Mouse (Mus musculus): ENCODE data around the gene Smim1. TPM values are rescaled to one million over a fixed set of nuclear protein-coding genes. Genes with fewer than 3 reads are reported as not detected.

Smim1 gene
- 64.6 and 77.0 TPM in 2 replicates for polyA plus RNA-seq (2016; fragmentation: Nextera tagmentation; extraction: Ambion mirVana)

DNA sequence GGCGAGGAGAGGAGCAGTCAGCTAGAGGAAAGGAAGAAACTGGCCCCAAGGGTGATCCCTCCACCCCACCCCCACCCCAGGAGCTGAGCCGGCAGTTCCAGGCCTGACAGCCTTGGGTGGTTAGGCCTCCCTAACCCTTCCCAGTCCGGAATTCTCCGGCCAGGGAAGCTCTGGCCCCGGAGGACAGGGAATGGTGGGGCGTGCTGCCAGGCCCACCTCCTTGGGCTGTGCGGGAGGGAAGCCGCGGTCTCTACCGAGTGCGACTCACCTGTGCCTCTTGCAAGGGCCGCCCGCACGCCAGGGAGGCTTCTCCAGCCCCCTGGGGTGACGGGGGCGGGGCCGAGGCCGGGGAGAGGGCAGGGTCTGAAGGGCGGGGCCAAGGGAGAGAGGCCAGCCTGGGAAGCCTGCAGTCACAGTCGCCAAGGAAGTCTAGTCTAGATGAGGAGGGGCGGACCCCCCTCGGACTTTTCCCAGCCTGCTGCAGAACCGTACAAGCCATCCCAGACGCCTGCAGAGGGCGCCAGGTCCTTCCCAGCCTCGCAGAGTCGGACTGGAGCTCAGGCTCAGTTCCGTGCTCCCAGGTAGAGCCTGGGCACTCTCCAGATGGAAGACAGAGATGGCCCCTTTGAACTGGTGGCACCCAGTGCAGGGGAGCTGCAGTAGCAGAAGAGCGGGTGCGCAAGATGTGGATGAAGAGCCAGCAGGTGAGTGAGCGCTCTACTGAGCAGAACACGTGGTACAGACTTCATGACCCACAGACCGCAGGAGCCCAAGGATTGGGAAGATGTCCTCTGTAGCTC is at the start of gene Smim1:
Gene Smim1 (minus strand): TSS at position 590 of the 800 bp plus-strand sequence.
- peaks cover 23% of the 10 kb centered on the region for H3K36me3 ChIP-seq
- H3K4me2 ChIP-seq, result peak within 1 kb of the TSS; percentile 87
- peak within 1 kb of the TSS; percentile 71 for H3K27ac ChIP-seq (ENCODE audit: poor library complexity, severe bottlenecking)
- peak within 1 kb of the TSS; percentile 80 for H3K9ac ChIP-seq
- peaks cover 47% of the 10 kb centered on the region for H3K4me1 ChIP-seq (replicated peaks)
- no peaks in the 10 kb centered on the region for H3K9me3 ChIP-seq (replicated peaks)
- peaks cover 5% of the 10 kb centered on the region; the same call in 1 of the 2 replicates for H3K27me3 ChIP-seq (replicated peaks)
- peak; percentile 68 for ATAC-seq (ENCODE audit: insufficient number of reproducible peaks, low FRiP score)
- WGBS, result 1% methylated on average over 30 of the region's 33 CpGs
- H3K4me3 ChIP-seq, result peak within 1 kb of the TSS; percentile 56

DNA sequence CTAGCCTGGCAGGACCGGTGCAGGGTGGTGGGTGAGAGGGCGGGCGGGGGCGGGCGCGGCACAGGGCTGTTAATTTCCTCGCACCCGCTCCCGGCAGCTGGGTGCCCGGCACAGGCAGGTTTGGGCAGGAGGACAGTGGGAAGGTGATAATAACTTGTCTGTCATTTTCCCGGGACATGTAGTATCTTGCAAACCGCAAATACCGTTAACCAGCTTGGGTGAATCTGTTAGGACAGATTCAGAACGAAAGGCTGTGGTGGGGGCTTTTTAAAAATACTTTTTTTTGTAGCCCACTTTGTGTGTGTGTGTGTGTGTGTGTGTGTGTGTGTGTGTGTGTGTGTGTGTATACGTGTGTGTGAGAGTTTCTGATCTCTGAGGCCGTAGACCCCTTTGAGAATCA is 45.9 kb upstream of the Smim1 start:
- H3K9me3 ChIP-seq (replicated peaks), result no peaks in the 10 kb centered on the region
- H3K4me2 ChIP-seq, result no peak overlapping the region
- ATAC-seq (ENCODE audit: insufficient number of reproducible peaks, low FRiP score), result no peak
- no peaks in the 10 kb centered on the region for H3K36me3 ChIP-seq
- no peak overlapping the region for H3K27ac ChIP-seq (ENCODE audit: poor library complexity, severe bottlenecking)
- H3K9ac ChIP-seq, result no peak overlapping the region
- WGBS, result 15% methylated on average over 16 of the region's 16 CpGs
- H3K4me1 ChIP-seq (replicated peaks), result no peaks in the 10 kb centered on the region
- H3K4me3 ChIP-seq, result no peak overlapping the region
- H3K27me3 ChIP-seq (replicated peaks), result peaks cover 72% of the 10 kb centered on the region

DNA sequence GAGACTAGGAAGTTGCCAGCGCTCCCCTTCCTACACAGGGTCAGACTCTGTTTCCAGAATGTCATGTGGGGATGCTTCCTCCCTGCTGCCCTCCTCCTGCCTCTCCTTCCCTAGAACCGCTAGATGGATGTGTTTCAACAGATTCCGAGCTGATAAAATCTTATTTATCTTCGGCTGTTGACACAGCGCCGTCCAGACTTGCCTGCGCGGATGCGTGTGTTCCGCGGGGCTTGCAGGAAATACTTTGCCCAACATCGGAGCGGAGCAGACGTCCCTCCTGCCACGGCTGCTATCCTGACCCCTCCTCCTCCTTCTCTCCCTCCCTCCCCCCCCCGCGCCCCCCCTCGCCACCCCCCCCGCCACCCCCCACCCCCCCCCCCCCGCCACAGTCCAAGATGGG is 45.5 kb upstream of the Smim1 start:
- H3K9me3 ChIP-seq (replicated peaks), result no peaks in the 10 kb centered on the region
- no peak overlapping the region for H3K27ac ChIP-seq (ENCODE audit: poor library complexity, severe bottlenecking)
- H3K4me3 ChIP-seq, result no peak overlapping the region
- H3K4me2 ChIP-seq, result no peak overlapping the region
- 2% methylated on average over 15 of the region's 20 CpGs for WGBS
- no peak for ATAC-seq (ENCODE audit: insufficient number of reproducible peaks, low FRiP score)
- no peak overlapping the region for H3K9ac ChIP-seq
- H3K4me1 ChIP-seq (replicated peaks), result no peaks in the 10 kb centered on the region
- no peaks in the 10 kb centered on the region for H3K36me3 ChIP-seq
- H3K27me3 ChIP-seq (replicated peaks), result peaks cover 68% of the 10 kb centered on the region

DNA sequence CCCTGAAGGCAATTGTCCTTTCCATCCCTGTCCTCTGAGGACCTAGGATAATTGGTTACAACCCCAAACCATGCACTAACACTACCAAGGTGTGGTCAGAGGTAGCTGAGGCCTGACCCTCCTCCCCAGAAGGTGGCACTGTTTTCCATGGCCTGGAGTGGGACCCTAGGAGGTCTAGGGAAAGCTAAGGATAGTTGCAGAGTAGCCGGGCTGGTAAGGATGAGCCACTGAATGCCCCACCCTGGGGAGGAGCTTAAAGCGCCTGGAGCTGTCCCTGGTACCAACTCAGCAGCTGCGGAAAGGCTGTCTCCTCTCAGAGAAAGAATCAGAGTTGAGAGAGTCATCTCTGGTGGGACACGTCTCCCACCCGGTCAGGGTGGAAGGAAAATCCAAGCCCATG is 44.9 kb upstream of the Smim1 start:
- H3K9me3 ChIP-seq (replicated peaks), result no peaks in the 10 kb centered on the region
- H3K27me3 ChIP-seq (replicated peaks), result peaks cover 63% of the 10 kb centered on the region
- no peaks in the 10 kb centered on the region for H3K4me1 ChIP-seq (replicated peaks)
- no peak overlapping the region for H3K4me3 ChIP-seq
- no peak overlapping the region for H3K9ac ChIP-seq
- no peak overlapping the region for H3K27ac ChIP-seq (ENCODE audit: poor library complexity, severe bottlenecking)
- no peaks in the 10 kb centered on the region for H3K36me3 ChIP-seq
- no peak overlapping the region for H3K4me2 ChIP-seq
- ATAC-seq (ENCODE audit: insufficient number of reproducible peaks, low FRiP score), result no peak; the same call in 1 of the 2 replicates
- under 1% methylated on average over 5 of the region's 5 CpGs for WGBS

DNA sequence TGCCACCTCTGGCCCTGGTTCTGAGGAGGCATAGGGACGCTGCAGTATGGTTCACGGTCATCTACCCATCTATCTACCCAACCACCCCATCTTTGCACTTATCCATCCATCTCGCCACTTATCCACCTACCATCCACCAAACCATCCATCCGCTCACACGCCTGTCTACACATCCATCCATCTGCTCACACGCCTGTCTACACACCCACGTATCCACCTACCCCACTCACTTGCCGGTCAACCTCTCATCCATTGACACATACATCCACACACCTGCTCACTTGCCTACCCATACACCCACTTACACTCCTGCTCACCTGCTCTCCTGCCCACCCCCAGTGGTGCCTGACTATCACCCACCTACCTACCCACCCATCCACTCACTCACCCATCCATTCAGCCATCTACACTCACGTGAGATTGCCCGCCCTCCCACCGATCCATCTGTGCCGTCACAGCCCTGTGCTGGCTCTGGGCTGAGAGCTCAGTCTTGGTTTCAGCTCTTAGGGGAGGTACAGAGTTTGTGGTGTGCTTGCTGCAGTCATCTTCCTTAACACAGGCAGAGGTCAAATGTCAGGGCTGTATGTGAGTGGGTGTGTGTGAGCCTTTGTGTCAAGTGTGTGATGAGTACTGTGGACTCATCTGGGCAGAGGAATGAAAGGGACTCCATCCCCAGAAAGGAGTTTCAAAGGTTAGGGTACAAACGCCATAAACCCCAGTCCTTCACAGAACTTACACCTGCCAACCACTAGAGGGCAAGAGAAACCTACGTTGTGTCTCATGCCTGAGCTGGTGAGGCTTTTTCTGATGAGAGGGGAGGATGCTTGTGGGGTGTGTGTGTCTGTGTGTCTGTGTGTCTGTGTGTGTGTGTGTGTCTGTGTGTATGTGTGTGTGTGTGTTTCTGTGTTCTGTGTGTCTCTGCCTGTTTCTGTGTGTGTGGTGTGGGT is 39.1 kb upstream of the Smim1 start:
- no peak overlapping the region for H3K27ac ChIP-seq (ENCODE audit: poor library complexity, severe bottlenecking)
- H3K4me2 ChIP-seq, result no peak overlapping the region
- H3K9ac ChIP-seq, result 0 out of 2 replicates have a peak overlapping the region, but pooled peaks have one; percentile 25
- H3K4me1 ChIP-seq (replicated peaks), result no peaks in the 10 kb centered on the region
- no peak overlapping the region for H3K4me3 ChIP-seq
- no peaks in the 10 kb centered on the region for H3K9me3 ChIP-seq (replicated peaks)
- WGBS, result 56% methylated on average over 14 of the region's 14 CpGs
- peaks cover 44% of the 10 kb centered on the region for H3K27me3 ChIP-seq (replicated peaks)
- H3K36me3 ChIP-seq, result no peaks in the 10 kb centered on the region
- no peak for ATAC-seq (ENCODE audit: insufficient number of reproducible peaks, low FRiP score)

DNA sequence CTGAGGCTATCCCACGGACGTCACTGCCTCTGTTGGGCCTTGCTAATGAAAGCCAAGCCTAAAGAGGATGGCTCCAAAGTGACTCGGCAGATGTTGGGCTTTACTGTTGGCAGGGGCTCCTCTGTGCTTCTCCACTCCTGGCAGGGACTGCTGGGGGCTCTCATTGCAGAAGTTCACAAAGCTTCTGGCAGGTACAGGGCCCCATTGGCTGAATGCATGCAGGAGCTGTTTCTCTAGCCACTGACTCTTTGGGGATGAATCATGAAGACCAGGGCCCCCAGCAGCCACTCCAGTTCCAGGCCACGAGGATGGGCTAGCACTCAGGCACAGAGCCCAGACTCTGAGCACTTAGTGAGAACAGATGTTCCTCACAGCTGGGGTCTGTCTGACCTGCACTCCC is 31.7 kb upstream of the Smim1 start:
- H3K9ac ChIP-seq, result no peak overlapping the region

DNA sequence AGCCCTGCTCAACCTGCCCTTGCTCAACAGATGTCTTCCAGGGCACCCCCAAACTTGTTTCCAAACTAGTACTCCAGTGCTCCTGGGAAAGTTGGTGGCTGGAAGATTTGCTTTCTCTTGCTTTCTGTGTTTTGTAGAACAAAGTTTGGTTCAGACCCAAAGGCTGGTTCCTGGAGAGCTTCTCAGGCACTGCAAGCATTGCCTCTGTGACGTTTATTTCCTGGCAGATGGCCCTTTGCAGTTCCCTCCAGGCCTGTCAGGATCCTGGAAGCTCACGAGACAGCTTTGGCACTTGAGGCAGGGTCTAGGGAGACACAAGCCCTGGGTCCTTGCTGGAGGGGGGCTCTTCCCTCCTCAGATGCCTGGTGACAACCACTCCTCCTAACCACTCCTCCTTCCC is 30.6 kb upstream of the Smim1 start:
- Histone ChIP-seq H3K9ac (no peak overlapping the region), H3K4me2 (no peak overlapping the region), H3K27ac (ENCODE audit: poor library complexity, severe bottlenecking) (no peak overlapping the region), H3K36me3 (no peaks in the 10 kb centered on the region), H3K9me3 (replicated peaks) (no peaks in the 10 kb centered on the region), H3K27me3 (replicated peaks) (peaks cover 42% of the 10 kb centered on the region), H3K4me3 (no peak overlapping the region), H3K4me1 (replicated peaks) (no peaks in the 10 kb centered on the region)
- no peak for ATAC-seq (ENCODE audit: insufficient number of reproducible peaks, low FRiP score)
- WGBS, result 24% methylated on average over 2 of the region's 2 CpGs

More for the DNA sequence above, 31.7 kb upstream of the Smim1 start:
- Histone ChIP-seq H3K4me3 (no peak overlapping the region), H3K27me3 (replicated peaks) (peaks cover 50% of the 10 kb centered on the region), H3K36me3 (no peaks in the 10 kb centered on the region), H3K4me2 (no peak overlapping the region), H3K27ac (ENCODE audit: poor library complexity, severe bottlenecking) (no peak overlapping the region), H3K4me1 (replicated peaks) (no peaks in the 10 kb centered on the region), H3K9me3 (replicated peaks) (no peaks in the 10 kb centered on the region)
- WGBS, result 55% methylated on average over 4 of the region's 4 CpGs
- ATAC-seq (ENCODE audit: insufficient number of reproducible peaks, low FRiP score), result no peak

DNA sequence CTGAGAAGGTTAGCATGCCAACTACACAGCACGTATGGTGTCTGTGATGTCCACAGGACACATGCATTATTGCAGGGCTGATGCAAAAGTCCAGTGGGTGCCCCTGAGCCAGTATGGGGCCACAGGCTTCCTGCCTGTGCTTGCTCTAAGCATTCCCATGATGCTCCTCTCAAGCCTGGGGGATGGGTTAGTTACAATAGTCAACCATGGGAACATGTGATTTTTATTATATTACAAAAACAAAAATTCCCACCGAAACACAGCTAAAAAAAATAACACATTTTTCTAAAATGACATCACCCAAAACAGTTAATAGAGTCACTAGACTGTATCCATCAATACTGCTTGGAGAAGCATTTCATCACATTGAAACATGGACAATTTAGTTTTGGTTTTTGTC is 30.0 kb upstream of the Smim1 start:
- H3K4me1 ChIP-seq (replicated peaks), result no peaks in the 10 kb centered on the region
- no peak overlapping the region for H3K27ac ChIP-seq (ENCODE audit: poor library complexity, severe bottlenecking)
- no peaks in the 10 kb centered on the region for H3K36me3 ChIP-seq
- WGBS, result 66% methylated on average over 2 of the region's 2 CpGs
- H3K9me3 ChIP-seq (replicated peaks), result no peaks in the 10 kb centered on the region
- H3K4me3 ChIP-seq, result no peak overlapping the region
- peaks cover 36% of the 10 kb centered on the region; the same call in 1 of the 2 replicates for H3K27me3 ChIP-seq (replicated peaks)
- no peak overlapping the region for H3K9ac ChIP-seq
- no peak overlapping the region for H3K4me2 ChIP-seq
- ATAC-seq (ENCODE audit: insufficient number of reproducible peaks, low FRiP score), result no peak

DNA sequence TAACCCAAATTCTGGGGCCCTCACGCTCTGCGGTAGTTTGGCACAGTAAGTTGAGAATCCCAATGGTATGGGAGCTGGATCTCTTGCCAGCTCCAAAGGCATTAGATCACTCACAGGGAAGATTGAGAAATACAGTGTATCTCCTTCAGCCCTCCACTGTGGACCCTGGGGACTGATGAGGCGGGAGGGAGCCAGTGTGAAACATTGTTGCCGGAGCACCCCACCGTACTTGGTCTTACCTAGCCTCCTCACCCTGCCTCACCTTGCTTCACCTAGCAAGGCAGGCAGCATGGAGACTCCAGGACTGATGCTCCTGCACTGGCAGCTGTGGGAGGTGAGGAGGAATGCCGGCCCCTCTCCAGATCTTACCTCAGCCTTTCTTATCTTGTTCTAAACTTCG is 29.5 kb upstream of the Smim1 start:
- H3K27me3 ChIP-seq (replicated peaks), result peaks cover 35% of the 10 kb centered on the region; the same call in 1 of the 2 replicates
- no peak for ATAC-seq (ENCODE audit: insufficient number of reproducible peaks, low FRiP score)
- H3K36me3 ChIP-seq, result no peaks in the 10 kb centered on the region
- H3K27ac ChIP-seq (ENCODE audit: poor library complexity, severe bottlenecking), result no peak overlapping the region
- no peaks in the 10 kb centered on the region for H3K9me3 ChIP-seq (replicated peaks)
- H3K9ac ChIP-seq, result no peak overlapping the region
- WGBS, result 77% methylated on average over 7 of the region's 7 CpGs
- H3K4me2 ChIP-seq, result no peak overlapping the region
- no peaks in the 10 kb centered on the region for H3K4me1 ChIP-seq (replicated peaks)
- H3K4me3 ChIP-seq, result no peak overlapping the region

DNA sequence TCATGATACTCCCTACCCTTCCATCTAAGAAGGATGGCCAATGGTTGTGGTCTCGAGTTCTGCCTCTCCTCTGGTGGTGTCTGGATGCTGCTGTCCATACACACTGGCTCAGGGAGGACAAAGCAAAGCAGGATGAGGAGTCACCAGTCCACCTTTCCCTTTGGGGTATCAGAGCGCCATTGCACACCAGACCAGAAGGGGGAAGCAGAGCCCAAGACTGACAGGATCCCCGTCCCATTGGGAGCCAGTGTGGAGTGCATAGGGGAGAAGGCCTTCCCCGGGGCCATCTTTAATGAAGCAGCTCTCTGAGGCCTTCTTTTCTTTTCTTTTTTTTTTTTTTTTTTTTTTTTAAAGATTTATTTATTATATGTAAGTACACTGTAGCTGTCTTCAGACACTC is 27.0 kb upstream of the Smim1 start:
- H3K4me3 ChIP-seq, result no peak overlapping the region
- peaks cover 20% of the 10 kb centered on the region; the same call in 1 of the 2 replicates for H3K27me3 ChIP-seq (replicated peaks)
- H3K36me3 ChIP-seq, result no peaks in the 10 kb centered on the region
- no peak overlapping the region for H3K9ac ChIP-seq
- no peak overlapping the region for H3K27ac ChIP-seq (ENCODE audit: poor library complexity, severe bottlenecking)
- no peak for ATAC-seq (ENCODE audit: insufficient number of reproducible peaks, low FRiP score)
- 43% methylated on average over 4 of the region's 4 CpGs for WGBS
- H3K9me3 ChIP-seq (replicated peaks), result no peaks in the 10 kb centered on the region
- H3K4me2 ChIP-seq, result no peak overlapping the region
- no peaks in the 10 kb centered on the region for H3K4me1 ChIP-seq (replicated peaks)

DNA sequence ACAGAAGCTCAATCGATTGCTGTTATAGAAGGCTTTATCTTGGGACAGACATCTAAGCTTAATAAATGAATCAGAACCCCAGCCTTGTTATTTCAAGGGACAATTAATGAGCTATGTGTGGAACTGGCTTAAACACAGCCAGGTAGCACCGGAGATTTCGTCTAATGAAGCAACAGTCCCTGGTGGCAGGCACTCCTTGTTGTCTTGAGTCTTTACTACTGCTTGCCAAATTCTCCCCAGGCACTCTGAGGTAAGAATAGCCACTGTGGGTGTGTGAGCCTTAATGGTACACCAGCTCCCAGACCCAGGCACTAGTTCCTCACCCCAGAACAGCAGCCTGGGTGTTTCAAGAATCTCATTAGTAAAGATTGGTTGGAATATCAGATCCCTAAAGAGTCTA is 25.4 kb upstream of the Smim1 start:
- H3K36me3 ChIP-seq, result no peaks in the 10 kb centered on the region
- H3K4me3 ChIP-seq, result no peak overlapping the region

More for the DNA sequence above, 25.4 kb upstream of the Smim1 start:
- no peaks in the 10 kb centered on the region for H3K4me1 ChIP-seq (replicated peaks)
- H3K27ac ChIP-seq (ENCODE audit: poor library complexity, severe bottlenecking), result no peak overlapping the region
- 84% methylated on average over 3 of the region's 3 CpGs for WGBS
- peaks cover 16% of the 10 kb centered on the region; the same call in 1 of the 2 replicates for H3K27me3 ChIP-seq (replicated peaks)
- H3K9me3 ChIP-seq (replicated peaks), result no peaks in the 10 kb centered on the region
- no peak overlapping the region for H3K4me2 ChIP-seq
- no peak for ATAC-seq (ENCODE audit: insufficient number of reproducible peaks, low FRiP score)
- no peak overlapping the region for H3K9ac ChIP-seq

All from heart, embryonic 12.5 days (tissue).